Mouse (Mus musculus) cerebellum, postnatal 4 days (tissue): Measurements from ENCODE around the gene Abcf3.
A peak's percentile ranks its signal among the peaks of the same experiment; 100 is the strongest.

Experiments used
- DNase-seq, 2 experiments: peaks; one replicate each; pipeline ENCODE4 v3.0.0; 2022; ENCODE audit warnings: low spot score in 2 of 2, mixed read lengths in 1 of 2

Gene Abcf3

GRCm38 (mm10) chr16:20548096-20548948, at the start of gene Abcf3:
Gene Abcf3 (plus strand): TSS chr16:20548577.
- peak; percentile 88 to 95 for DNase-seq

- peak; percentile 76 to 81 for DNase-seq
Observed at GRCm38 (mm10) chr16:20498677-20499475, 49.5 kb upstream of the Abcf3 start, which contains the start of gene Eif2b5. Gene Eif2b5 (plus strand): TSS chr16:20498817.

GRCm38 (mm10) chr16:20506000-20506399, 42.4 kb upstream of the Abcf3 start:
- no peak for DNase-seq

GRCm38 (mm10) chr16:20509349-20509748, 39.0 kb upstream of the Abcf3 start:
- no peak for DNase-seq

GRCm38 (mm10) chr16:20511277-20511847, 37.0 kb upstream of the Abcf3 start:
- DNase-seq = no peak

- DNase-seq = no peak
Observed at GRCm38 (mm10) chr16:20516032-20516431, 32.3 kb upstream of the Abcf3 start.

GRCm38 (mm10) chr16:20516726-20517201, 31.6 kb upstream of the Abcf3 start, which contains the start of gene Dvl3:
Gene Dvl3 (plus strand): TSS chr16:20516982.
- peak; percentile 72 to 88 for DNase-seq

GRCm38 (mm10) chr16:20517216-20517615, 31.2 kb upstream of the Abcf3 start:
- peak in 1 of 2 experiments; percentile 48 for DNase-seq

GRCm38 (mm10) chr16:20517701-20518374, 30.5 kb upstream of the Abcf3 start:
- peak in 1 of 2 experiments; percentile 47 for DNase-seq

- DNase-seq = no peak
Observed at GRCm38 (mm10) chr16:20523886-20524285, 24.5 kb upstream of the Abcf3 start.

- DNase-seq = no peak
Observed at GRCm38 (mm10) chr16:20528779-20529178, 19.6 kb upstream of the Abcf3 start.

GRCm38 (mm10) chr16:20529375-20529774, 19.0 kb upstream of the Abcf3 start:
- DNase-seq = no peak

GRCm38 (mm10) chr16:20530941-20531340, 17.4 kb upstream of the Abcf3 start:
- no peak for DNase-seq

- DNase-seq = no peak
Observed at GRCm38 (mm10) chr16:20534617-20535295, 13.6 kb upstream of the Abcf3 start.

GRCm38 (mm10) chr16:20535296-20536080, 12.9 kb upstream of the Abcf3 start, which contains the start of gene Ap2m1:
Gene Ap2m1 (plus strand): TSS chr16:20535478.
- DNase-seq = peak; percentile 77 to 88

- DNase-seq = no peak
Observed at GRCm38 (mm10) chr16:20536081-20536665, 12.2 kb upstream of the Abcf3 start.

GRCm38 (mm10) chr16:20537071-20537471, 11.3 kb upstream of the Abcf3 start:
- no peak for DNase-seq

GRCm38 (mm10) chr16:20537601-20538320, 10.6 kb upstream of the Abcf3 start:
- no peak for DNase-seq

GRCm38 (mm10) chr16:20539649-20540048, 8.7 kb upstream of the Abcf3 start:
- no peak for DNase-seq
